Mouse (Mus musculus) lung, postnatal 25 days (tissue): ENCODE data around the gene Slc43a2.
"Not testable (repeated sequence)": the region's sequence is repeated elsewhere in the genome, so short reads cannot be mapped to it uniquely, and the experiment has no call there.

ENCODE experiments used
- DNase-seq: peaks from one replicate; pipeline ENCODE4 v3.0.0; 2022; ENCODE audit warnings: low spot score

Gene Slc43a2

GRCm38 (mm10) chr11:75551321-75551720 is 19.8 kb downstream of the Slc43a2 start:
- no peak for DNase-seq

- no peak for DNase-seq
These were observed 20.5 kb downstream of the Slc43a2 start for GRCm38 (mm10) chr11:75551961-75552441.

- no peak for DNase-seq
These were observed 21.5 kb downstream of the Slc43a2 start for GRCm38 (mm10) chr11:75552906-75553482.

DNA sequence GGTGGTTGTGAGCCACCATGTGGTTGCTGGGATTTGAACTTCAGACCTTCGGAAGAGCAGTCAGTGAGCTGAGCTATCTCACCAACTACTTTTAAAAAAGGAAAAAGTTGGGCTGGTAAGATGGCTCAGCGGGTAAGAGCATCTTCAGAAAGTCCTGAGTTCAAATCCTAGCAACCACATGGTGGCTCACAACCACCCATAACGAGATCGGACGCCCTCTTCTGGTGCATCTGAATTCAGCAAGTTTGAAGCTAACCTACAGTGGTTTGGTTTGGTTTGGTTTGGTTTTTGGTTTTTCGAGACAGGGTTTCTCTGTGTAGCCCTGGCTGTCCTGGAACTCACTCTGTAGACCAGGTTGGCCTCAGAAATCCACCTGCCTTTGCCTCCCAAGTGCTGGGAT is 24.5 kb downstream of the Slc43a2 start:
- DNase-seq = not testable (repeated sequence)

GRCm38 (mm10) chr11:75557142-75557541 is 25.6 kb downstream of the Slc43a2 start:
- no peak for DNase-seq

GRCm38 (mm10) chr11:75558101-75558500 is 26.6 kb downstream of the Slc43a2 start:
- DNase-seq = no peak

DNA sequence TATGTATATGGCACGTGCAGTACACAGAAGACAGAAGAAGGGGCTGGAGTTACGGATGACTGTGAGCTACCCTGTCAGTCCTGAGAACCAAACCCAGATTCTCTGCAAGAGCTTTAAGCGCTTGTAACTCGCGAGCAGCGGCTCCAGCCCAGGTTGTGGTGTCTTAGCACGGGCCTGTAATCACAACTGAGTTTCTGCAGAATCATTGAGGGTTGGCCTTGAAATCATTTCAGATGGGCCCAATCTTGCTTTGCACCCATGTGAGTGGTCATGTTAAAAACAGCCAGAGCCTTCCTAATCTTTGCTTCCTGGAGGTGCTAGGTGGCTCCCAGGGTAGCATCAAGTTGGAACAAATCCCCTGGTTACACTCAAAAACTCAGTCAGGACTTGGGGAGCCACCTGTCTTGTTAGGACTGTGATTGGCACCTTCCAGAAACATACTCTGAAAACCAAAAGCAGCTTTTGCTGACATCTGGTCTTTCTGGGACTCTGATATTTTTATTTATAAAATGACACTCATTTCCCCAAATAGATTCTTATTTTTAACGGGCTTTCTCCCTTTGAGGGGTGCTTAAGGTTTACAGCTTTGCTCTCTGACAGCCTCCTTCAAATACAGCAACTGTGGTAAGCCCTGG is 28.5 kb downstream of the Slc43a2 start:
- DNase-seq = no peak

GRCm38 (mm10) chr11:75560530-75561409 is 29.3 kb downstream of the Slc43a2 start:
- no peak for DNase-seq

DNA sequence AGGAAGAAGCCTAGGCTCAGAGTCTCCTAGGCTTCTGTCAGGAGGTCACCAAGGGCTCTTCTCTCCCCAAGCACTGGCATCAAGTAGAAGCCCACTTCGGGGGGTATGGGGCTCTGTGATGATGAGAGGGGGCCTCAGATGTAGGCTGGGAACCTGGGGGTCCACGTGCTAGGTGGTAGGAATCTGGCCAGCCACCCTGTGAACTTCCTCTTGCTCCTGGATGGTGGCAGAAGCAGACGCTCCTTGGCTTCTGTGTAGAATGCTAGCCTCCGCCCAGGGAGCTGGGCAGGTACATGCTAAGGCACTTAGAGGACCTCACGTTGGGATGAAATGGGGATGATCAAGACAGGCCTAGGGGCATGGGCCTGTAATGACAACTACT is 29.9 kb downstream of the Slc43a2 start:
- no peak for DNase-seq

GRCm38 (mm10) chr11:75562840-75563239 is 31.3 kb downstream of the Slc43a2 start:
- no peak for DNase-seq

DNA sequence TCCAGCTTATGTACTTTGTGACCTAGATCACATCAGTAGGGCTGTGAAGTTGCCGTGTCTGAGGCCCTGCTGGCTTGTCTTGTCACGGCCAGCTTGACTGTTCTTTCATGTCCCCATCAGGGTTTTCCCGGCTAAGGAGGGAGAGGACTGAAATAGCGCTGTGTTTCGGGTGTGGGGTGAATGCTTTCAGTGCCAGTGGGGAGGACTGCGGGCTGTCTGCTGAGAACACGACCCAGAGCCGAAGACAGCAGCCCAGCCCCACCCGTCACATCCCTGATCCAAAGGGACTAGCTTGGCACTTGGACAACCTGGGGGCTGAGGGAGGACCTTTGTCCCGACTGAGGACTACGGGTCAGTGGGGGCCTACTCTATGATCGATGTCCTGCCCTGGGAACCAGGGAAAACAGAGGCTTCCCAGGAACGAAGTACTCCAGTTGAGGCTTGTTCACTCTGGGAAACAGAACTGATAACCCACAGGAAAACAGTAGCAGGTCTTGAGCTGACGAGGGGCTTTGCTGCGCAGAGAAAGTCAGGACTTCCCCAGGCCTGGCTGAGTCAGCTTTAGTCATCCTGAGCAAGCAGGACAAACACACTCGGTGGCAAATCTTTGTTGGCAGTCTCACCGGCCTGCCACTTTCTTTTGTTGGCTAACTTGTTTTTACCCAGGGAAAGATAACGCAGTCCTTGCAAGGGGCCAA is 32.5 kb downstream of the Slc43a2 start:
- peak; percentile 65 for DNase-seq

GRCm38 (mm10) chr11:75565849-75566248 is 34.4 kb downstream of the Slc43a2 start:
- DNase-seq = peak; percentile 69

DNA sequence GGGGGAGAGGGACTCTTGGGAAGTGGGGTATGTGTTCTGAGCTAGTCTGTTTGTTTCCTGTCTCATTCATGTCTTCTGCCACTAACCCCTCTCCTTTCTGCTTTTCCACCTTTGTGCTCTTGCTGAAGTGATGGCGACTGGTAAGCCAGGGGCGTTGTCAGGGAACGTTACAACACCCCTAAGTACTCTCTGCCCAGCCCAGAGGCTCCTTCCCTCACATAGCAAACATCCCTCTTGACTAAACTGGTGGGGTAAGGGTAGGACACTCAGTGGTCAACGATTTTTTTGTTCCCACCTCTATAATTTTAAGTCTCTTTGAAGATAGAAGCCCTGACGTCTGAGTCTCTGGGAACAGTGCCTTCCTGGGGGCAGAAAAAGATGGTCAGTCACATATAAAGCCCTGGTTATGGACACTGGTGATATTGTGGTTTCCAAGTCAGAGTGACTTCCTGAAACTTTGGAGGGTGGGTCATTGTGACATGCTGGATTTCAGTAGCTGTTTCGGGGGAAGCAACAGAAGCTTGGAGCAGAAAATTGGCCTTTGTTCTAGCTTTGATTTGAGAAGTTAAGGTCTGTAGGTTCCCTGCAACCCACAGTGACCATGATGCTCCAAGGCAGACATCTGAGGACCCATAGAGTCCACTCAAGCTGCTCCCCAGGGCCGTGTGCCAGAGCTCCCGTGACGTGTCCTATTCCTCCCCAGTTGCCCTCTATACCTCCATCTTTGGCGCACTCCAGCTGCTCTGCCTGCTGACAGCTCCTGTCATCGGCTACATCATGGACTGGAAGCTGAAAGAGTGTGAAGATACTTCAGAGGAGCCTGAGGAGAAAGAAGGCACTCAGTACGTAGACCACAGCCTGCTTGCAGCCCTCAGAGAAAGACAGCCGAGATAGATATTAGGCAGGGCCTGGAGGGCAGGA is 35.0 kb downstream of the Slc43a2 start:
- peak; percentile 56 for DNase-seq

- DNase-seq = no peak
These were observed 36.0 kb downstream of the Slc43a2 start for GRCm38 (mm10) chr11:75567346-75568114.

DNA sequence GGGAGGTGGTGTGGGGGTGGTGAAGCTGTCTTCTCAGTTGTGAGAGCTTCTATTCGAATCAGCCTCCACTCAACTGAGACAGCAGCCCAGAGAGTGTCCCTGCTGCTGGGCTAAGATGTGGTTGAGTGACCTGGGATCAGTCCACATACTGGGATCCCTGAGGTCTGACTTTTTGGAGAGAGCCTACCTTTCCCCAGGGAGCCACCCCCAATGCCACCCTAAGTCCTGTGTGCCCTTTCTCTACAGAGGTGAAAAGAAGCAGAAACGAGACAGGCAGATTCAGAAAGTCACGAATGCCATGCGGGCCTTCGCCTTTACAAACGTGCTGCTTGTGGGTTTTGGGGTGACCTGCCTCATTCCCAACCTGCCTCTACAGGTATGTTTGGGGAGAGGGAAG is 36.6 kb downstream of the Slc43a2 start:
- DNase-seq = no peak

DNA sequence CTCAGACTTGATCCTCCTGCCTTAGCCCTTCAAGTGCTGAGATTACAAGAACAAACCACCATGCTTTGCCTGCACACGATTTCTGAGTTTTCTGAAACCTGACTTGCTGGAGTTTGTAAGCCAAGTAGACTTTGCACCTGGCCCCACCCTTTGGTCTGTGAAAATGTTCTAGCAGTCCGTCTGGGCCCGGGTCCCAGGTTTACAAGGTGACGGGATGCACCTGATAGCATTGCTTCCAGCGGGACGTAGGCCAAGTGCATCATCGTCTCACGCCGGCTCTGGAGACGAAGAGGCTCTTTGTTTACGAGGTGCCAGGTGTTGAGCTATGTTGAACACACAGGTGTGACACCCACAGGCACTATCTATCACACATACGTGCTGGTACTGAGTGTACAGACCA is 37.5 kb downstream of the Slc43a2 start:
- no peak for DNase-seq

DNA sequence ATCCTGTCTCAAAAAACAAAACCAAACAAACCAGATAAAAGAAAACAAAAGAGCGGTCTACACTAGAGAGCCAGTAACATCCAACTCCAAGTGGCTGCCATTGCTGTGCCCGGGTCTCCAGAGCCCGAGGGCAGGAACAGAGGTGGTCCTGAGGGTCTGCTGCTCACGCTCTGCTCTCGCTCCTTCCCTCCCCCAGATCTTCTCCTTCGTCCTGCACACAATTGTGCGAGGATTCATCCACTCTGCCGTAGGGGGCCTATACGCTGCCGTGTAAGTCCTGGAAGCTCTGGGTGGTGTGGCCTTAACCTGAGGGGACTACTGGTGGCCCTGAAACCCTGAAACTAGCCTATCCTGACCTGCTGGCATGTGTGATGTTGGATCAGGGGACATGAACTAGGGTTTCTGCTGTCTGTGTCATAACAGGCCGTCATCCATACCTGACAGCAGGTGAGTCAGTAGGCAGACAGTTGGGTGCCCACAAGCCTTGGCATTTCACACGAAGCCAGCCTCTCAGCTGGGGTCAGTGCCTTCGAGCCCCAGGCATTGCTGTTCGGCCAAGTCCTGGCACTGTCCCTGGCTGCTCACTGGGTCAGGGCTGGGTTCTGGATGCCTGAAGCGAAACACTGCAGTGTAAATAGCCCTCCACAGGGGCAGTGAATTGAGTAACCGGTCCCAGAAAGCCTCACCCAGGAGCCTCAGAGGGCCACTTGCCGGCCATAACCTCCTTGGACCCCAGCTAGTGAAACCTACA is 39.1 kb downstream of the Slc43a2 start:
- peak; percentile 42 for DNase-seq

DNA sequence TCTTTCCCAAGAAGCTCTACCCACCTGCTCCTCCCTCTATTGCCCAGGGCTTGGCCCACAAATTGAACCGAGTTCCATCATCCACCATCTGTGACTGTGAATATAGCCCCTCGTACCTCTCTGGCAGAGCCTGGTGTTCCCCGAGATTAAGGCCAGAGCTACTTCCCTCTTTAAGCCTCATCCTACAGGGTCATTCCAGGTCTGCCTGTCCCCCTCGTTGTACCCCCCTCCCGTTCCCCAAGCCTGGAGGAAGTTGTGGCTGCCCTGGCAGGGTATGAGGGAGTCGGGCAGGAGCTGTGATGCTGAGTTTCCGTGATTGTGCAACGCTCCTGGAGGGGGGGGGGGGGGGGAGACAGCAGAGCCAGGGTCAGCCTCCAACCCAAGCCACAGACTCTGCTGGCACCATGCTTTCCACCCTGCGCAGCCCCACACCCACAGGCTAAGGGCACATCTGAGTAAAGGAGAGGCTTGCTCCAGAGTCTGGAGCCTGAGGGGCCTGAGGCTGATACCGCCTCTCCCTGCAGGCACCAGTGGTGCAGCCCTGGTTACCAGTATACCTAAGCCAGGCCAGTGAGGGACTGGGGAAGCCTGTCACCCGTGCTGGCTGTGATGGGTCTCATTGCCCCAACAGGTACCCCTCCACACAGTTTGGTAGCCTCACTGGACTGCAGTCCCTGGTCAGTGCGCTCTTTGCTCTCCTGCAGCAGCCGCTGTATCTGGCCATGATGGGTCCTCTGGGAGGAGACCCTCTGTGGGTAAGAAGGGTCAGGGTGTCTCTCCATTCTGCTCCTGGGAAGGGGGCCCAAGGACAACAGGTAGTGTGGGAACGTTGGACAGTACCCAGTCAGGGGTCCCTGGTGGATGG is 39.9 kb downstream of the Slc43a2 start:
- DNase-seq = peak; percentile 54

- no peak for DNase-seq
These were observed 40.9 kb downstream of the Slc43a2 start for GRCm38 (mm10) chr11:75572301-75572791.
